Mouse (Mus musculus): Measurements from ENCODE around the gene Lrrtm4. TPM values are rescaled to one million over a fixed set of nuclear protein-coding genes. Genes with fewer than 3 reads are reported as not detected.

The Lrrtm4 gene
- polyA plus RNA-seq, 1 experiment from 2014 or later: 15.9 TPM

DNA sequence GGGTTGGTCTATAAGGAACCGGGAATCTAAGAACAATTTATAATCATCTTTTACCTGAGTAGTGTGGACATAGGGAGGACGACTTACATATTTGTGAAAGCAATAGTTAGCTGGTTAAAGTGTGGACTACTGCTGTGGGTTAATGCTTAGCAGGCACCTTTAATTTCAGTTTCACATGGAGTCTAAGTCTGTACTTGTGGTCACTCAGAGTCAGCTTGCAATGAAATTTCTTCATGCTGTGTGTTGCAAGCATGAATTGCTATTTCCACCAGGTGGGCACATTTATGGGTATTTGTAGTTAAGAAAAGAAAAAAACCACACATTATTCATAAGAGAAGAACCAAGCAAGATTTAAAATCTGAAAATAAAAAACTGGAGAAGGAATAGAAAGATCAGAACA is 558.5 kb downstream of the Lrrtm4 start:
- Histone ChIP-seq H3K4me2 (no peak overlapping the region), H3K4me1 (replicated peaks) (no peaks in the 10 kb centered on the region), H3K4me3 (no peak overlapping the region), H3K9ac (no peak overlapping the region), H3K27ac (replicated peaks) (no peak overlapping the region), H3K9me3 (no peaks in the 10 kb centered on the region), H3K36me3 (no peaks in the 10 kb centered on the region), H3K27me3 (no peaks in the 10 kb centered on the region)
- ATAC-seq (ENCODE audit: low FRiP score, low read depth): no peak
- WGBS: 90% methylated on average over 2 of the region's 2 CpGs

DNA sequence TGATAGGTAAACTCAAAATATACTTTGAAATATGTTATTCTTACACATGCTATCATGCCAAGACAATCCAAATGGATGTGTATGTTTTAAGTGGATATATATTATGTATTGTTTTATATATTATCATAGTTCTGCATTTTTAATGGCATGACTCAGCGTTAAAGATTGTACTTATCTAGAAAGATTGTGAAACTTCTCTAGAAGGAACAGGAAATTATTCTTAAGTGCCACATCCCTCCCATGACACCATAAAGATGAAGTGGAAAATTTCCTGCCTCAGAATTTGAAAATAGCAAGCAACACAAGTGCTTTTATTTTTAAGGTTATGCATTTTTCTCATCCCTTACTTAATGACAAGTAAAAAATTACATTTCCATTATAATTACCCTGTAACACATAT is 563.5 kb downstream of the Lrrtm4 start:
- Histone ChIP-seq H3K9me3 (no peaks in the 10 kb centered on the region), H3K27ac (replicated peaks) (no peak overlapping the region), H3K4me3 (no peak overlapping the region), H3K27me3 (no peaks in the 10 kb centered on the region), H3K4me2 (no peak overlapping the region), H3K36me3 (no peaks in the 10 kb centered on the region), H3K4me1 (replicated peaks) (no peaks in the 10 kb centered on the region), H3K9ac (no peak overlapping the region)
- no peak for ATAC-seq (ENCODE audit: low FRiP score, low read depth)
- WGBS: 93% methylated on average over 1 of the region's 1 CpGs

DNA sequence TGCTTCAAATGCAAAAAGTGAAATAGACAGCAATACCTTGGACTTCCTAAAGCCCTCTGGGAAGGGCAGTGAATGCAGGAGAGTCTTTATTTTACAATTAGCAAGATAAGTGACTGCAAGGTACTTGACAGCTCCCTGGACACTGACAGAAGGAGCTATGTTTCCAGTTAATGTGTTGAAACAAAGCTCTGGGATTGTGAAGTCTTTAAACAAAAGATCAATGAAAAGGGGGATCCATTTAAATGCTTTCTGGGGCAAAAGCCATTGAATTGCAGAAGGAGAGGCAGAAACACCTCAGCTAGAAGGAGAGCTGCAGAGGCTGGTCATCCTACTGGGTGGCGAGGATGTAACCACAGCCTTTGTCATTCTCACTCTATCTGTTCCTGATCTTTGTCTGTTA is 571.1 kb downstream of the Lrrtm4 start:
- Histone ChIP-seq H3K4me1 (replicated peaks) (no peaks in the 10 kb centered on the region), H3K4me2 (no peak overlapping the region), H3K27ac (replicated peaks) (no peak overlapping the region), H3K9me3 (no peaks in the 10 kb centered on the region), H3K36me3 (no peaks in the 10 kb centered on the region), H3K9ac (no peak overlapping the region), H3K27me3 (no peaks in the 10 kb centered on the region), H3K4me3 (no peak overlapping the region)
- 58% methylated on average over 1 of the region's 1 CpGs for WGBS
- no peak for ATAC-seq (ENCODE audit: low FRiP score, low read depth)

DNA sequence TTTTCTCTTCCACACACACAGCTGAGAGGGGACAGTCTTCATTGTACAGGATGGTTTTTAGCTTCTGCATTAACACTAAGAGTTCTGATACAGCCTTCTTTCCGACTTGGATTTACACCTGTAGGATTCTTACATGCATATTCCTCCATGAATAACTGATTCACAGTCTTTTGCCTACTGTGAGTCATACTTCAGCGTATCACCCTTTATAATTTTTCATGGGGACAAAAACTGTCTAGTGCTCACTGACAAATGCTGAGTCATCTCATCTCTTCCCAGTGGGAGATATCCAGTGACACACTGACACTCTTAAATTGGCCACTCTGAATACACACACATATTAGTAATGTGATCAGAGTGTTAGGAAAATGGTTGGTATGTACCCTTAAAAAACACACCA is 600.8 kb downstream of the Lrrtm4 start:
- Histone ChIP-seq H3K9me3 (no peaks in the 10 kb centered on the region), H3K36me3 (no peaks in the 10 kb centered on the region), H3K27me3 (no peaks in the 10 kb centered on the region), H3K4me3 (no peak overlapping the region), H3K27ac (replicated peaks) (no peak overlapping the region), H3K4me2 (no peak overlapping the region), H3K4me1 (replicated peaks) (no peaks in the 10 kb centered on the region), H3K9ac (no peak overlapping the region)
- 88% methylated on average over 2 of the region's 2 CpGs for WGBS
- ATAC-seq (ENCODE audit: low FRiP score, low read depth): no peak

DNA sequence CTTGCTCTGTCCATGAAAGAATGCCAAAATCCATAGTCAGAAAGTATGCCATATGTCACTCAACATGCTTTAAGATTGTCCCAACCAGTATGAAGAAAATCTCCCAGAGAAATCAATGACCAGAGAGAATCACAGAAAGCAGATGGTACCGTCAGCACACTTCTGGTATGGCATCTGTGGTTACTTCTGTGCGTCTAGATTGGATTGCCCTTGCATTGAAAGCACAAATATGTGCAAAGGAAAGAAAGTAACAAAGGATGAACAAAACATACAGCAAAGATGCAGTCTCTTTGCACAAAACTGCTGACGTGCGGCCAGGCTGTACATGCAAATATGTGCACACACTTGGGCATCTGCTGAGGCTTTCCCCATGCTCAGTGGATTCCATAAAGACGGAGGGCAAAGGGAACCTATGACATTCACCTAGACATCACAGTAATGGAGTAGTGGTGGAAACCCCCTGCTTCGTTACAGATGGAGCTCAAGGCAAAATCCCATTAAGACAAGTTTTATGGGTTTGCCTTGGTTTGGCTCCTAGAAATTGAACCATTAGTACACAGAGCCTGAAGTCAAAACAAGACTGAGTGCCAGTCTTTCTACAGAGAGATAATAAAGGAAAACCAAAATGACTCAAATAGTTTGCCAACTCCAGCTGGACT is 604.1 kb downstream of the Lrrtm4 start:
- no peak overlapping the region for H3K9ac ChIP-seq

DNA sequence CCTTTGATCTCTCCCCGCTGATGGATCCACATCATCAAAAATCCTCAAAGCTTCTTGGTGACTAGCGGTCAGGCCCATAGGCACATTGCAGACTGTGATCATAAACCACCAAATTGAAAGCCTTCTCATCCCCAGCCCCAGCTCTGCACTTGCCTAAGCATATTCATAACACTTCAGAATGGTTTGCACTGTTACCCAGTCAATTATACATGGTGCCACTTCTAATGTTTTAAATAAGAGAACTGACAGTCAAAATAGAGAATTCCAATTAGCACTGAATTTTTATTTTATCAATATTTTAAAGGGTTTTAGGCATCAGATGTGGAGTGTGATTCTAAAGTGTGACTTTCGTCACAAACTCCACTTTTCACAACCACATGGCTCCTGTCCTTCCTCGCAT is 606.8 kb downstream of the Lrrtm4 start:
- Histone ChIP-seq H3K4me2 (no peak overlapping the region), H3K4me3 (no peak overlapping the region), H3K9ac (no peak overlapping the region), H3K27me3 (no peaks in the 10 kb centered on the region), H3K9me3 (no peaks in the 10 kb centered on the region), H3K27ac (replicated peaks) (no peak overlapping the region), H3K36me3 (no peaks in the 10 kb centered on the region), H3K4me1 (replicated peaks) (no peaks in the 10 kb centered on the region)
- WGBS: 92% methylated on average over 4 of the region's 4 CpGs
- no peak for ATAC-seq (ENCODE audit: low FRiP score, low read depth)

More for the DNA sequence above, 604.1 kb downstream of the Lrrtm4 start:
- H3K4me1 ChIP-seq (replicated peaks): no peaks in the 10 kb centered on the region
- H3K4me3 ChIP-seq: no peak overlapping the region
- no peaks in the 10 kb centered on the region for H3K27me3 ChIP-seq
- no peak overlapping the region for H3K27ac ChIP-seq (replicated peaks)
- H3K36me3 ChIP-seq: no peaks in the 10 kb centered on the region
- no peaks in the 10 kb centered on the region for H3K9me3 ChIP-seq
- WGBS: 87% methylated on average over 6 of the region's 6 CpGs
- no peak for ATAC-seq (ENCODE audit: low FRiP score, low read depth)
- H3K4me2 ChIP-seq: no peak overlapping the region

DNA sequence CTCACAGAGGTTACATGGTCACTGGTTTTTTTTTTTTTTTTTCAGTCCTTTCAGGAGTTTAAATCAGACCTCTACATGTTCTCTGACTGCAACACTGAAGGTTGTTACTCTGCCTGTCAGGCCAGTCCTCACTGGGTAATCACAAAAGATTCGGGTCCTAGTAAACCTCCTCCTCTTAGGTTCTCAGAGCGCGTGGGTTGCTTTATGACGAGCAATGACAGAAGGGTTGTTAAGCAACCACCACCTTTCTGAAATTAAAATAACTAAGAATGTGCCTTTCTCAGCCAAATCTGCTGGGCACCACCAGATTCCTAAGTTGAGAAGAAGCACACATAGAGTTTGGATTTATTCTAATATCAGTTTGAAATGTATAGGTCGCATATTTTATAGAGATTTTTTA is 644.1 kb downstream of the Lrrtm4 start:
- Histone ChIP-seq H3K36me3 (no peaks in the 10 kb centered on the region), H3K4me3 (no peak overlapping the region), H3K9ac (no peak overlapping the region), H3K27ac (replicated peaks) (no peak overlapping the region), H3K4me2 (no peak overlapping the region), H3K4me1 (replicated peaks) (no peaks in the 10 kb centered on the region), H3K9me3 (no peaks in the 10 kb centered on the region), H3K27me3 (no peaks in the 10 kb centered on the region)
- 89% methylated on average over 5 of the region's 5 CpGs for WGBS
- ATAC-seq (ENCODE audit: low FRiP score, low read depth): no peak

DNA sequence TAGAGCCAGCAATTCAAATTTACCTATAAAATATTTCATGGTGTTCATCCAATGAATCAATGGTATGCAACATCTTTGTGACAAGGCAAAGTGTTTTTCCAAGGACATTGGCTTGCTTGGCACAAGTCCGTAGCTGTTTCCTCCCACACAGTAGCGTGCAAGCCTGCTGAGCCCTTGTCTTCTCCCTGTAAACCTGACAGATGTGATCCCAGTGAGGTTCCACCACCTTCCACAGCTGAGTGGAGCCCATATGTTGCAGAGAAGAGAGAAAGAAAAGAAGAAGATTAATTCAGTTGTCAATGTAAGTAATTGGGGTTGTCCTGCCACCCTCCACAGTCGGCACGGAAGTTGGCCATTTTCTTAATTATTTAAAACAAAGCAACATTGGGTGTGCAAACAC is 645.4 kb downstream of the Lrrtm4 start:
- no peak; the same call in 1 of the 2 replicates for ATAC-seq (ENCODE audit: low FRiP score, low read depth)

DNA sequence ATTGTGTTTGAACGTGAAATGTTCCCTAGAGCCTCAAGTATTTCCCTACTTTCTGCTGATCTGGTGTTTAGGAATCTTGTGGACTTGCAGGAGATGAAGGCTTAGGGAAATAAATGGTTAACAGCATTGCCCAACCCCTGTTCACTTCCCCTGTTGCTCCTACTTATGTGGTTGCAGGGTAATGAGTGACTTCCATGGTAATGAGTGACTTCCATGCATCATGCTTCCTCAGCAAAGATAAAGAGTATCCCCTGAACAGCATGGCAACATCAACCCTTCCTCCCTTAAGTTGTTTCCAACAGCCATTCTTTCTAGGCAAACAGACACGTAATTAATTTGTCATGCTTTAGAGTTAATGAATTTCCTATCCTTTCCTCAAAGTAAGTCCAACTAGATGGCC is 685.5 kb downstream of the Lrrtm4 start:
- Histone ChIP-seq H3K27me3 (no peaks in the 10 kb centered on the region), H3K36me3 (no peaks in the 10 kb centered on the region), H3K9ac (no peak overlapping the region), H3K4me1 (replicated peaks) (no peaks in the 10 kb centered on the region), H3K9me3 (no peaks in the 10 kb centered on the region), H3K27ac (replicated peaks) (no peak overlapping the region), H3K4me2 (no peak overlapping the region), H3K4me3 (no peak overlapping the region)
- no peak for ATAC-seq (ENCODE audit: low FRiP score, low read depth)
- WGBS: 43% methylated on average over 2 of the region's 2 CpGs

More for the DNA sequence above, 645.4 kb downstream of the Lrrtm4 start:
- Histone ChIP-seq H3K4me1 (replicated peaks) (no peaks in the 10 kb centered on the region), H3K9ac (no peak overlapping the region), H3K4me3 (no peak overlapping the region), H3K9me3 (no peaks in the 10 kb centered on the region), H3K27me3 (no peaks in the 10 kb centered on the region), H3K27ac (replicated peaks) (no peak overlapping the region), H3K36me3 (no peaks in the 10 kb centered on the region), H3K4me2 (no peak overlapping the region)
- 39% methylated on average over 4 of the region's 4 CpGs for WGBS

DNA sequence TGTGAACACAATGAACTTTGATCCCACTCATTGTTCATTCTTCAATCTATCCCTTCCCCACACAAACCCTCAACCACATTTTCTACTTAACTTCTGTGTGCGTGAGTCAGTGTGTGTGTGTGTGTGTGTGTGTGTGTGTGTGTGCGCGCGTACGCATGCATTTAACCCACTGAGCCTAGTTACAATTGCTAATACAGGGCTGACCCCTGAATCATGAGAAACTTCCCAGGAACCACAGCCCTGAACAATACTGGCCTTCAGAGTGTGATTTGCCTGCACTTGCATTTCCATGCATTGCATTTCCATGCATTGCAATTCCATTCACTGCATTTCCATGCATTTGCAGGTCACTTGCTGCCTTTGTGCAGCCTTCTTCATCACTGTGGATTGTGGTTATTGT is 701.8 kb downstream of the Lrrtm4 start:
- no peaks in the 10 kb centered on the region for H3K4me1 ChIP-seq (replicated peaks)
- H3K27ac ChIP-seq (replicated peaks): no peak overlapping the region
- no peak overlapping the region for H3K4me3 ChIP-seq
- 59% methylated on average over 5 of the region's 5 CpGs for WGBS
- H3K9ac ChIP-seq: no peak overlapping the region
- no peak overlapping the region for H3K4me2 ChIP-seq
- no peaks in the 10 kb centered on the region for H3K27me3 ChIP-seq
- ATAC-seq (ENCODE audit: low FRiP score, low read depth): no peak
- no peaks in the 10 kb centered on the region for H3K9me3 ChIP-seq
- H3K36me3 ChIP-seq: no peaks in the 10 kb centered on the region

DNA sequence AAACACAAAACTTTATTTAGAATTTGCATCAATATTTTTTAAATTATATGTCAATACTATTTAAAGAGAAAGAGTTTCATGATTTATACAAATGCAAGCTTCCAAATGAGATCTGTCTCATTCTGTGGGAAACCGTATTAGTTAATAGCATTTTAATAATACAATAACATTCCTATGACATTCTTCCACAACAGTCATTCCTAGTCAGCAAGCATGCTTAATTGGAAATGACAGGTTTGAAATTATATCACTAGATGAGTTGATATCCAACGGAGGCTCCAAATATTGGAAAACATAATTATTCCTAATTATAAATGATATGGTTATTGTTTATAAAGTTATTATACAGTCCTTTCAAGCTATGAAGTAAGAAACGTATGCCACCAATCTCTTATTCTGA is 714.7 kb downstream of the Lrrtm4 start:
- Histone ChIP-seq H3K36me3 (no peaks in the 10 kb centered on the region), H3K27ac (replicated peaks) (no peak overlapping the region), H3K4me1 (replicated peaks) (no peaks in the 10 kb centered on the region), H3K27me3 (no peaks in the 10 kb centered on the region), H3K9me3 (no peaks in the 10 kb centered on the region), H3K4me2 (no peak overlapping the region), H3K4me3 (no peak overlapping the region), H3K9ac (no peak overlapping the region)
- 71% methylated on average over 3 of the region's 3 CpGs for WGBS
- ATAC-seq (ENCODE audit: low FRiP score, low read depth): no peak

DNA sequence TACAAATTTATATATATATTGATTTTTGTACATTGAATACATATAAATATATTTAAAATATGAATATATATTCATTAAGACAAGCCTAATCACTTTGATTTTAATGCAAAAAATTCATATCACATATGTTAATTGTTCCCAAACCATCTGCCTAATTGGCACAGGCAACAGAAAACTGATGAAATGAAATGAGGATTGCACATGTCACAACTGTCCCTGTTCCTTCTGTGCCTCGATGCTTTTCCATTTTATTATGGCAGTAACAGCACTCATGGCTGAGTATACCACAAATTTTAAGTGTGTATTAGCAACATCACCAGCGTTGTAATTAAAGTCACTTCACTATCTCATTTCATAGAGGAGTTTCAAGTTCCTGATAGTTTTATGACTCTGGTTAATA is 732.1 kb downstream of the Lrrtm4 start:
- Histone ChIP-seq H3K9me3 (no peaks in the 10 kb centered on the region), H3K4me1 (replicated peaks) (no peaks in the 10 kb centered on the region), H3K9ac (no peak overlapping the region), H3K27ac (replicated peaks) (no peak overlapping the region), H3K4me3 (no peak overlapping the region), H3K27me3 (no peaks in the 10 kb centered on the region), H3K36me3 (no peaks in the 10 kb centered on the region), H3K4me2 (no peak overlapping the region)
- whole genome bisulfite sequencing: 78% methylated on average over 2 of the region's 2 CpGs
- no peak for ATAC-seq (ENCODE audit: low FRiP score, low read depth)

DNA sequence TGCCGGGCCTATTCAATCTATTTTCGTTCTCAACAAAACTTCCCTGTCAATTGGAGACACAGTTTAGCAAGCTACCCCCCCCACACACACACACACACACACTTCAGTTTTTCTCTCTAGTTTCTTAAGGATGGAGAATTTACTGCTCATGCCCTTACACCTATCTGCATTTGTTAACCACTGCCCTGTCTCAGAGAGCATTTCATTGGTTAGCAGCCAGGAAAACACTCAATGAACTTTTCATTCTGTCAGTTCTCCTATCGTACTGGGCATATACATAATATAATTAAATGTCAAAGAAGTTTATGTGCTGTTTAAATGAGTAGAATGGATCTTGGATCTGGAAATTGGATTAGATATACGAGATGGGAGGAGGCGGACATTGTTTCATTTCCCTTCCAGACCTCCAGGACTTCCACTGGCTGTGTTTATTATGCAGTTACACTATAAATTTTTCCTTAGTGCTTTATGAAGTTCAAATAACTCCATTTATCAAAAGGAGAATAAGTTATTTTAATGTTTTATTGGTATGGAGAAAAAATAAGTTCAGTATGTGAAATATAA is 742.0 kb downstream of the Lrrtm4 start:
- Histone ChIP-seq H3K9ac (no peak overlapping the region), H3K4me1 (replicated peaks) (no peaks in the 10 kb centered on the region), H3K4me2 (no peak overlapping the region), H3K27me3 (no peaks in the 10 kb centered on the region), H3K27ac (replicated peaks) (no peak overlapping the region), H3K4me3 (no peak overlapping the region), H3K9me3 (no peaks in the 10 kb centered on the region), H3K36me3 (no peaks in the 10 kb centered on the region)
- 77% methylated on average over 5 of the region's 5 CpGs for WGBS
- ATAC-seq (ENCODE audit: low FRiP score, low read depth): no peak
